Mouse (Mus musculus): ENCODE data around the gene Ttc21a. TPM values are rescaled to one million over a fixed set of nuclear protein-coding genes. Genes with fewer than 3 reads are reported as not detected.

Gene Ttc21a
- polyA plus RNA-seq, 1 experiment, result 0.06 TPM

- DNase-seq, result no peak
- TF ChIP-seq CTCF (conservative IDR thresholded peaks at IDR 0.05; ENCODE audit: insufficient read depth, insufficient read length, low read depth, low read length) (peak; percentile 62), POLR2A (IDR thresholded peaks at IDR 0.05; ENCODE audit: low read depth, low read length) (no peak)
- H3K4me1 ChIP-seq (ENCODE audit: control insufficient read depth, insufficient read depth, low read length), result peaks cover 44% of the 10 kb centered on the region
- H3K4me3 ChIP-seq (ENCODE audit: insufficient read depth, low read depth, low read length), result no peak overlapping the region
- H3K27ac ChIP-seq (ENCODE audit: insufficient read depth, low read depth, low read length), result no peak overlapping the region
- H3K27me3 ChIP-seq (replicated peaks; ENCODE audit: control insufficient read depth, insufficient read depth, low read length), result no peaks in the 10 kb centered on the region
- 95% methylated on average over 27 of the region's 27 CpGs for WGBS
- H3K36me3 ChIP-seq (ENCODE audit: control insufficient read depth, insufficient read depth, low read length), result peaks cover 2% of the 10 kb centered on the region; the same call in 1 of the 2 replicates
These were observed 36.6 kb downstream of the Ttc21a start for GRCm38 (mm10) chr9:119973869-119974520.

- Histone ChIP-seq H3K27me3 (replicated peaks; ENCODE audit: control insufficient read depth, insufficient read depth, low read length) (no peaks in the 10 kb centered on the region), H3K4me1 (ENCODE audit: control insufficient read depth, insufficient read depth, low read length) (peaks cover 50% of the 10 kb centered on the region), H3K27ac (ENCODE audit: insufficient read depth, low read depth, low read length) (no peak overlapping the region), H3K36me3 (ENCODE audit: control insufficient read depth, insufficient read depth, low read length) (peaks cover 2% of the 10 kb centered on the region; the same call in 1 of the 2 replicates), H3K4me3 (ENCODE audit: insufficient read depth, low read depth, low read length) (no peak overlapping the region)
- no peak for TF ChIP-seq POLR2A (IDR thresholded peaks at IDR 0.05; ENCODE audit: low read depth, low read length)
- TF ChIP-seq CTCF (conservative IDR thresholded peaks at IDR 0.05; ENCODE audit: insufficient read depth, insufficient read length, low read depth, low read length), result 0 out of 2 replicates have a peak, but pooled peaks have one; percentile 20
- no peak for DNase-seq
- 87% methylated on average over 5 of the region's 5 CpGs for WGBS
These were observed 37.2 kb downstream of the Ttc21a start for GRCm38 (mm10) chr9:119974609-119975008.

GRCm38 (mm10) chr9:119975286-119975685 is 37.9 kb downstream of the Ttc21a start:
- TF ChIP-seq POLR2A (IDR thresholded peaks at IDR 0.05; ENCODE audit: low read depth, low read length) (no peak), CTCF (conservative IDR thresholded peaks at IDR 0.05; ENCODE audit: insufficient read depth, insufficient read length, low read depth, low read length) (no peak)
- Histone ChIP-seq H3K36me3 (ENCODE audit: control insufficient read depth, insufficient read depth, low read length) (peaks cover 2% of the 10 kb centered on the region; the same call in 1 of the 2 replicates), H3K27me3 (replicated peaks; ENCODE audit: control insufficient read depth, insufficient read depth, low read length) (no peaks in the 10 kb centered on the region), H3K27ac (ENCODE audit: insufficient read depth, low read depth, low read length) (peak overlapping the region; percentile 34; the same call in 1 of the 2 replicates), H3K4me1 (ENCODE audit: control insufficient read depth, insufficient read depth, low read length) (peaks cover 49% of the 10 kb centered on the region), H3K4me3 (ENCODE audit: insufficient read depth, low read depth, low read length) (no peak overlapping the region)
- 48% methylated on average over 4 of the region's 4 CpGs for WGBS
- DNase-seq, result peak; percentile 81

GRCm38 (mm10) chr9:119976704-119977556 is 39.5 kb downstream of the Ttc21a start:
- Histone ChIP-seq H3K4me3 (ENCODE audit: insufficient read depth, low read depth, low read length) (no peak overlapping the region), H3K4me1 (ENCODE audit: control insufficient read depth, insufficient read depth, low read length) (peaks cover 53% of the 10 kb centered on the region), H3K27ac (ENCODE audit: insufficient read depth, low read depth, low read length) (peak overlapping the region; percentile 15; the same call in 1 of the 2 replicates), H3K27me3 (replicated peaks; ENCODE audit: control insufficient read depth, insufficient read depth, low read length) (no peaks in the 10 kb centered on the region), H3K36me3 (ENCODE audit: control insufficient read depth, insufficient read depth, low read length) (peaks cover 2% of the 10 kb centered on the region; the same call in 1 of the 2 replicates)
- no peak for DNase-seq
- TF ChIP-seq POLR2A (IDR thresholded peaks at IDR 0.05; ENCODE audit: low read depth, low read length) (no peak), CTCF (conservative IDR thresholded peaks at IDR 0.05; ENCODE audit: insufficient read depth, insufficient read length, low read depth, low read length) (no peak)
- WGBS, result 32% methylated on average over 17 of the region's 17 CpGs

- Histone ChIP-seq H3K27ac (ENCODE audit: insufficient read depth, low read depth, low read length) (peak overlapping the region; percentile 18; the same call in 1 of the 2 replicates), H3K4me1 (ENCODE audit: control insufficient read depth, insufficient read depth, low read length) (peaks cover 60% of the 10 kb centered on the region), H3K36me3 (ENCODE audit: control insufficient read depth, insufficient read depth, low read length) (peaks cover 2% of the 10 kb centered on the region; the same call in 1 of the 2 replicates), H3K27me3 (replicated peaks; ENCODE audit: control insufficient read depth, insufficient read depth, low read length) (no peaks in the 10 kb centered on the region), H3K4me3 (ENCODE audit: insufficient read depth, low read depth, low read length) (no peak overlapping the region)
- no peak for TF ChIP-seq CTCF (conservative IDR thresholded peaks at IDR 0.05; ENCODE audit: insufficient read depth, insufficient read length, low read depth, low read length)
- TF ChIP-seq POLR2A (IDR thresholded peaks at IDR 0.05; ENCODE audit: low read depth, low read length), result no peak
- peak; percentile 69 for DNase-seq
- WGBS, result 12% methylated on average over 5 of the region's 5 CpGs
These were observed 40.2 kb downstream of the Ttc21a start for GRCm38 (mm10) chr9:119977557-119978060.

- peak; percentile 27 for DNase-seq
- 0 out of 2 replicates have a peak overlapping the region, but pooled peaks have one; percentile 18 for H3K27ac ChIP-seq (ENCODE audit: insufficient read depth, low read depth, low read length)
- H3K4me3 ChIP-seq (ENCODE audit: insufficient read depth, low read depth, low read length), result no peak overlapping the region
- 32% methylated on average over 9 of the region's 9 CpGs for WGBS
- peaks cover 61% of the 10 kb centered on the region for H3K4me1 ChIP-seq (ENCODE audit: control insufficient read depth, insufficient read depth, low read length)
- peaks cover 2% of the 10 kb centered on the region; the same call in 1 of the 2 replicates for H3K36me3 ChIP-seq (ENCODE audit: control insufficient read depth, insufficient read depth, low read length)
- TF ChIP-seq POLR2A (IDR thresholded peaks at IDR 0.05; ENCODE audit: low read depth, low read length), result no peak
- no peak for TF ChIP-seq CTCF (conservative IDR thresholded peaks at IDR 0.05; ENCODE audit: insufficient read depth, insufficient read length, low read depth, low read length)
- no peaks in the 10 kb centered on the region for H3K27me3 ChIP-seq (replicated peaks; ENCODE audit: control insufficient read depth, insufficient read depth, low read length)
These were observed 40.9 kb downstream of the Ttc21a start for GRCm38 (mm10) chr9:119978151-119978810.

Measured in kidney, adult 2 months (tissue).